Mouse (Mus musculus) CH12.LX (cell line): ENCODE data around the gene Agpat2.

Source experiments
- CTCF ChIP-seq, 2 experiments: IDR thresholded peaks in 1 of 2; conservative IDR thresholded peaks in 1 of 2; 2 replicates each; pipeline ENCODE4 v1.5.1; 2011 to 2012; ENCODE audit warnings: low read depth in 2 of 2, low read length in 2 of 2, improper control_type of control experiment in 1 of 2, inconsistent platforms in 1 of 2, mild to moderate bottlenecking in 1 of 2, moderate library complexity in 1 of 2
- EP300 ChIP-seq: IDR thresholded peaks from 2 replicates; pipeline ENCODE4 v1.6.1; 2011; ENCODE audit warnings: low read length, improper control_type of control experiment
- POLR2A ChIP-seq: IDR thresholded peaks from 2 replicates; pipeline ENCODE4 v1.6.1; 2011; ENCODE audit warnings: low read depth, mild to moderate bottlenecking, improper control_type of control experiment, low read length
- ZNF384 ChIP-seq: IDR thresholded peaks from 2 replicates; pipeline ENCODE4 v1.6.1; 2012; ENCODE audit warnings: low read depth, low read length, improper control_type of control experiment, inconsistent platforms

DNA sequence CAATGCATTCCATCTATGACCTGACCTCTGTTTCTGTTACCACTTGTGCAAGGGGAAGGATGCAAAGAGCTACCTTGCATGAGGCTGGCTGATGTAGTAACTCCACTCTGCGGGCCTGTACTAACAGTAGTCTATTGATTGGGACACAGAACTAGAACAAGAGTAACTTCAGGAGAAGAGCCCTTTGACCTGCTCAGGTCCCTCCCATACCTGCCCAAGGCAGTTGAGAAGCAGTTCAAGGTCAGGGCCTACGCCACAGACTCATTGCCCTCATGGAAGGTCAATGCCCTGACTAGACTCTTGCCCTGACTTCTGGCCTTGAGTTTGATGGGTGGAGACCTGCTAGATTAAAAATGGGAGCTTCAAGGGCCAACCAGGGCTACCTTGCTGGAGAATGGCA is 3.6 kb downstream of the Agpat2 start:
- TF ChIP-seq ZNF384 (no peak), CTCF (conservative IDR thresholded peaks at IDR 0.05 in 1 of 2, IDR thresholded peaks at IDR 0.05 in 1 of 2; ENCODE audit: low read depth in 2 of 2, low read length in 2 of 2) (no peak), EP300 (no peak), POLR2A (no peak)
